Mouse (Mus musculus): Measurements from ENCODE around the gene Tlk1. TPM values are rescaled to one million over a fixed set of nuclear protein-coding genes. Genes with fewer than 3 reads are reported as not detected.

Gene Tlk1
- polyA plus RNA-seq, 1 experiment from 2014 or later: 45.7 TPM

DNA sequence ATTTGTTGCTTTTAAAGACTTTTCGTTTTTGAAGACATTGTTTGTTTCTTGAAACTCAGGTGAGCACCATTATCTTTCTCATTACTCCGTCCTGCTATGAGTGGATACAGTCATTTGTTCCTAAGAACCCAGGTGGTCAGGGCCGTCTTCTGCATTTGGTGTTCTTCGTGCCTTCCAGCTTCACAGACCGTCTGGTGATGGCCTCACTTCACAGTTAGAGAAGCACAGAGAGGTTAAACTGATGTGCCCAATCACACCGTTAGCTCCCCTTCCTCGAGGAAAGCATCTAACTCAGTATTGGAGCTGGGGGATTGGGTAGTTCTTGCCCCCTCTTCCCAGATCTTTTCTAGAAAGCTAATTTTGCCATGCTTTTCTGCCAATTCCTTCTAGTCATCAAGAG is 158.5 kb downstream of the Tlk1 start:
- no peak overlapping the region for H3K27ac ChIP-seq
- no peaks in the 10 kb centered on the region for H3K36me3 ChIP-seq
- no peak for ATAC-seq
- H3K9me3 ChIP-seq: no peaks in the 10 kb centered on the region
- H3K4me1 ChIP-seq (replicated peaks): 0 out of 2 replicates have a peak, but pooled peaks cover 7% of the 10 kb centered on the region
- WGBS: 81% methylated on average over 7 of the region's 7 CpGs
- no peak overlapping the region for H3K9ac ChIP-seq
- no peaks in the 10 kb centered on the region for H3K27me3 ChIP-seq (replicated peaks)
- no peak overlapping the region for H3K4me2 ChIP-seq (replicated peaks)
- no peak overlapping the region for H3K4me3 ChIP-seq (replicated peaks)

DNA sequence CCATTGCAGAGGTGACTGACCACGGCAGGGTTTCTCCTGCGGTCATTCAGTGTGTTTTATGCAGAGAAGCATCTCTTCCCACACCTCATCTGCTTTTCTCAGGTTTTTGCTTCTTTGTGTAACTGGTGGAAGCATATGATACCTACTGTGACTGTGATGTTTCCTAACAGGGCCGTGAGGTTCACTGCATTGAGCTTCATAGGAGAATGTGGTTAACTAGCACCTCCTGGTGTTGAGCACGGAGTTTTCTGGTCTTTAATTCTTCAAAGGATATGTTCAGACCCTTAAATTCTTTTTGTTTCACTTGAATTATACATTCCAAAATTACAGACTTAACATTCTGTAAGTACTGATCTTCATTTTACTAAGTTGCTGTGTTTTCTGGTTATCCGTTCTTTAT is 161.8 kb downstream of the Tlk1 start:
- no peaks in the 10 kb centered on the region for H3K36me3 ChIP-seq
- H3K9ac ChIP-seq: no peak overlapping the region
- no peaks in the 10 kb centered on the region for H3K9me3 ChIP-seq
- no peak for ATAC-seq
- H3K27me3 ChIP-seq (replicated peaks): no peaks in the 10 kb centered on the region
- no peak overlapping the region for H3K27ac ChIP-seq
- WGBS: 78% methylated on average over 5 of the region's 5 CpGs
- H3K4me3 ChIP-seq (replicated peaks): no peak overlapping the region
- 0 out of 2 replicates have a peak, but pooled peaks cover 7% of the 10 kb centered on the region for H3K4me1 ChIP-seq (replicated peaks)
- H3K4me2 ChIP-seq (replicated peaks): no peak overlapping the region

Other genes with a start within 250 kb of the Tlk1 start
- 163 and 172 TPM in 2 replicates for gene Gorasp2, start 164.2 kb downstream of the Tlk1 start, polyA plus RNA-seq (2015; fragmentation: Nextera tagmentation; extraction: Ambion mirVana)
- gene Gm26558, start 163.6 kb downstream of the Tlk1 start, polyA plus RNA-seq (2015; fragmentation: Nextera tagmentation; extraction: Ambion mirVana): 3.7 and 4.1 TPM in 2 replicates
- 38.3 and 43.0 TPM in 2 replicates for gene Dcaf17, start 229.6 kb upstream of the Tlk1 start, polyA plus RNA-seq (2015; fragmentation: Nextera tagmentation; extraction: Ambion mirVana)
- gene Mettl8, start 229.9 kb upstream of the Tlk1 start, polyA plus RNA-seq (2015; fragmentation: Nextera tagmentation; extraction: Ambion mirVana): 12.5 and 15.1 TPM in 2 replicates